ENCODE assay signal across 9 mouse cellular contexts in the genomic region with DNA sequence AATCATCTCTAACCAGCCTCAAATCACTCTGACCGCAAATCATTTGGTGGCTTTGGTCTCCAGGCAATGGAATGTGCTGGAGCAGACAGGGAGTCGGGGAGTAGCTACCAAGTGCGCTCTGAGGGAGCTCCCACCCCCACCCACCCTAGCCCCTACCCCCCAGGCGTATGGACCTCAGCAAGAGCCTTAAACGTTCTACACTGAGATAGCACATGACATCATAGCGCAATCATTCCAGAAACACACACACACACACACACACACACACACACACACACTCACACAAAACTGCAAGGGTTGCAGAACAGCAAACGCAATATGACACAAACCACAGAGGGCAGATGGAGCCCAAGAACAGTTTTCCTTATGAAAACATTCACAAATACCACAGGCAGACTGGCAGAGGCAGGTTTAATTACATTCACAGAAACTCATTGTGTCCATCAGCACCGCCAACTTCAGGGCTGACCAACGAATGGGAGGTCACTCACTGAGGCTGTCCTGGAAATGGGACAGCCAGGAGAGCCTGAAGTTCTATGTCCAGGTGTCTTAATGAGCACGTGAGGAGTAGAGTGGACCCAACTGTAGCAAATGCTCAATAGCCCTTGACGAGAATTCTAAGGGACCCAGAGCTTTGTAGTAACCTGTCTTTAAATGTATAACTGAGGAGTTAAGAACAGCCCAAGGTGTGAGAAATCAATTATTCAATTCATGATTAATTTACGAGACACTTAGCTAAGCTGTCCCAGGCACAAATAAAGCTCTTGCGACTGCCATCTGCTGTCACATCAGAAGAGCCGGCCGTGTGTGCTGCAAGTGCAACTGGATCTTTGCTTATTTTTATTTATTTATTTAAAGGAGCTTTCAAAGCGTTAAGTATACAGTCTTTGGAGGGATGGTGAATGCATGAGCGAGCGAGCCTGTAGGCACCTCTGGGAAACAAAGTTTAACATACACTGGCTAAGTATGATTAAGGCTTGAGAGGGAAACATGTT.
A peak's percentile ranks its signal among the peaks of the same experiment; 100 is the strongest.
DNase-seq lines count a peak whose midpoint lies in the region.
"Had no signal": no experiment of that assay in that cellular context is flagged by ENCODE, and none has a peak within 500 bp of the region (broad histone marks: within the 10 kb centered on the region; RNA-seq: fewer than 3 reads in every experiment).

No protein-coding gene starts in this region.

- peak; percentile 52 for DNase-seq in embryo, embryonic 10 days (ENCODE audit: low spot score)
- no peak for DNase-seq in embryo, embryonic 9.5 days (ENCODE audit: extremely low spot score)
- DNase-seq in right cerebral cortex, postnatal 10 days (ENCODE audit: low spot score in 2 of 2) = peak; percentile 27 to 35
- DNase-seq in right cerebral cortex, postnatal 4 days = no peak
- peak; percentile 68 for DNase-seq in mesoderm, embryonic 11.5 days (ENCODE audit: low read depth, low spot score)
- no peak for DNase-seq in spleen, postnatal 4 days (ENCODE audit: low spot score in 2 of 2)
- no peak for DNase-seq in ovary, postnatal 14 days (ENCODE audit: low spot score)
- no peak for DNase-seq in right cerebral cortex, adult 2 months (ENCODE audit: low spot score in 2 of 2)
- DNase-seq: adrenal gland, postnatal 14 days had no signal

Comparison
In these comparisons a context has a peak if more than half of its experiments do, and no peak if none do; other contexts are left out.
1. DNase-seq: peak in embryo, embryonic 10 days (single experiment), right cerebral cortex, postnatal 10 days (2 of 2) and mesoderm, embryonic 11.5 days (single experiment); none in embryo, embryonic 9.5 days (single experiment), right cerebral cortex, postnatal 4 days (single experiment), spleen, postnatal 4 days (0 of 2), ovary, postnatal 14 days (single experiment) and right cerebral cortex, adult 2 months (0 of 2).